ENCODE assay signal across 8 mouse cellular contexts in genomic region chr12:111725338-111726121, GRCm38 (mm10). TPM values are rescaled to one million over a fixed set of nuclear protein-coding genes. Genes with fewer than 3 reads are reported as not detected.
DNase-seq lines count a peak whose midpoint lies in the region; ATAC-seq and TF ChIP-seq lines count a peak whose summit lies in the region.

No protein-coding gene starts in this region.

- H3K27ac ChIP-seq in heart, postnatal 0 days (ENCODE audit: low read depth), result peak overlapping the region; percentile 72

- no peak for TF ChIP-seq EP300 in heart, postnatal 0 days (IDR thresholded peaks at IDR 0.05; ENCODE audit: low read depth)

- no peak overlapping the region for H3K9ac ChIP-seq in heart, postnatal 0 days (replicated peaks; ENCODE audit: low read depth, low read length)

- H3K27me3 ChIP-seq in heart, postnatal 0 days (ENCODE audit: control insufficient read depth, insufficient read depth, low read length), result no peaks in the 10 kb centered on the region

- H3K36me3 ChIP-seq in heart, postnatal 0 days (replicated peaks; ENCODE audit: control insufficient read depth, insufficient read depth, low read length), result peaks cover 22% of the 10 kb centered on the region; the same call in 1 of the 2 replicates

- intact Hi-C loops in left cerebral cortex, postnatal 25 days (cut with DNase I), result no loop called here
- intact Hi-C loops in gastrocnemius, postnatal 36 days (cut with DNase I), result no loop called here

- no peak for TF ChIP-seq CTCF in heart, postnatal 0 days (IDR thresholded peaks at IDR 0.05; ENCODE audit: low read depth)

- no peak overlapping the region for H3K4me3 ChIP-seq in heart, postnatal 0 days (ENCODE audit: low read depth, low read length)

- no peaks in the 10 kb centered on the region for H3K9me3 ChIP-seq in heart, postnatal 0 days (replicated peaks; ENCODE audit: control insufficient read depth, low read length)

- WGBS in heart, postnatal 0 days, result 63% methylated on average over 12 of the region's 12 CpGs

- no peaks in the 10 kb centered on the region for H3K4me1 ChIP-seq in heart, postnatal 0 days (ENCODE audit: control insufficient read depth, insufficient read depth)

- H3K4me2 ChIP-seq in heart, postnatal 0 days (ENCODE audit: low read depth, low read length), result peak overlapping the region; percentile 17; the same call in 1 of the 2 replicates

- ATAC-seq in frontal cortex, adult (ENCODE audit: low TSS enrichment), result peak; percentile 69
- ATAC-seq in heart, postnatal 0 days (ENCODE audit: insufficient read depth, low read depth), result peak; percentile 10; the same call in 1 of the 2 replicates
- ATAC-seq in megakaryocyte-erythroid progenitor cell, adult 5-6 weeks (replicated peaks; ENCODE audit: low FRiP score, low TSS enrichment, poor library complexity, severe bottlenecking), result no peak

- DNase-seq in frontal cortex, postnatal 25 days (ENCODE audit: low spot score in 2 of 2), result no peak
- DNase-seq in brain, adult 2 months (ENCODE audit: low read depth, low spot score), result peak; percentile 91
- no peak for DNase-seq in heart, postnatal 0 days (ENCODE audit: low spot score)
- peak; percentile 64 to 91 for DNase-seq in left cerebral cortex, postnatal 25 days (ENCODE audit: low spot score in 2 of 2)
- no peak for DNase-seq in gastrocnemius, postnatal 36 days
- DNase-seq in MN1 (ENCODE audit: low spot score), result no peak

RNA-seq across cellular contexts. Expression of gene Apopt1, which starts 12.5 kb away (rescaled TPM):
- 18.5 and 50.7 TPM in 2 replicates for total RNA-seq in heart, postnatal 0 days (2014; rRNA removed; ENCODE audit: low replicate concordance)
- polyA plus RNA-seq in heart, postnatal 0 days (2015; fragmentation: Nextera tagmentation; extraction: Ambion mirVana), result 56.4 and 58.9 TPM in 2 replicates
- 10 to 100 TPM; 37.0 to 40.0 TPM for total RNA-seq in left cerebral cortex, postnatal 25 days (2021)
- total RNA-seq in megakaryocyte-erythroid progenitor cell, adult 5-6 weeks (2014; fragmentation: Nextera tagmentation), result 62.7 and 67.7 TPM in 2 replicates
- 55.5 and 56.4 TPM in 2 replicates for total RNA-seq in megakaryocyte-erythroid progenitor cell, adult 5-6 weeks (2017)
- total RNA-seq in gastrocnemius, postnatal 36 days (2021), result 10 to 100 TPM; 34.9 to 38.0 TPM

RNA-seq across cellular contexts. Expression of gene Bag5, which starts 12.5 kb away (rescaled TPM):
- 13.3 and 16.3 TPM in 2 replicates for total RNA-seq in heart, postnatal 0 days (2014; rRNA removed; ENCODE audit: low replicate concordance)
- 32.4 and 34.7 TPM in 2 replicates for polyA plus RNA-seq in heart, postnatal 0 days (2015; fragmentation: Nextera tagmentation; extraction: Ambion mirVana)
- 10 to 100 TPM; 53.9 to 56.9 TPM for total RNA-seq in left cerebral cortex, postnatal 25 days (2021)
- total RNA-seq in megakaryocyte-erythroid progenitor cell, adult 5-6 weeks (2014; fragmentation: Nextera tagmentation), result 27.7 and 28.9 TPM in 2 replicates
- 33.0 and 52.3 TPM in 2 replicates for total RNA-seq in megakaryocyte-erythroid progenitor cell, adult 5-6 weeks (2017)
- 10 to 100 TPM; 12.4 to 13.5 TPM for total RNA-seq in gastrocnemius, postnatal 36 days (2021)

RNA-seq across cellular contexts. Expression of gene Klc1, which starts 33.1 kb away (rescaled TPM):
- total RNA-seq in heart, postnatal 0 days (2014; rRNA removed; ENCODE audit: low replicate concordance), result 82.7 and 129 TPM in 2 replicates
- polyA plus RNA-seq in heart, postnatal 0 days (2015; fragmentation: Nextera tagmentation; extraction: Ambion mirVana), result 86.8 and 90.9 TPM in 2 replicates
- 100 to 1,000 TPM; 764 to 822 TPM for total RNA-seq in left cerebral cortex, postnatal 25 days (2021)
- 35.3 and 58.3 TPM in 2 replicates for total RNA-seq in megakaryocyte-erythroid progenitor cell, adult 5-6 weeks (2014; fragmentation: Nextera tagmentation)
- total RNA-seq in megakaryocyte-erythroid progenitor cell, adult 5-6 weeks (2017), result 28.3 and 36.1 TPM in 2 replicates
- 10 to 100 TPM; 55.2 to 59.3 TPM for total RNA-seq in gastrocnemius, postnatal 36 days (2021)

RNA-seq across cellular contexts. Expression of gene Trmt61a, which starts 47.6 kb away (rescaled TPM):
- 23.5 and 24.9 TPM in 2 replicates for total RNA-seq in heart, postnatal 0 days (2014; rRNA removed; ENCODE audit: low replicate concordance)
- polyA plus RNA-seq in heart, postnatal 0 days (2015; fragmentation: Nextera tagmentation; extraction: Ambion mirVana), result 4.1 and 6.1 TPM in 2 replicates
- 10 to 100 TPM; 17.1 to 17.4 TPM for total RNA-seq in left cerebral cortex, postnatal 25 days (2021)
- 20.5 and 26.7 TPM in 2 replicates for total RNA-seq in megakaryocyte-erythroid progenitor cell, adult 5-6 weeks (2014; fragmentation: Nextera tagmentation)
- total RNA-seq in megakaryocyte-erythroid progenitor cell, adult 5-6 weeks (2017), result 11.1 and 15.4 TPM in 2 replicates
- total RNA-seq in gastrocnemius, postnatal 36 days (2021), result 1 to 10 TPM; 1.8 to 4.1 TPM

RNA-seq across cellular contexts. Expression of gene Ckb, which starts 53.4 kb away (rescaled TPM):
- total RNA-seq in heart, postnatal 0 days (2014; rRNA removed; ENCODE audit: low replicate concordance), result 735 and 758 TPM in 2 replicates
- polyA plus RNA-seq in heart, postnatal 0 days (2015; fragmentation: Nextera tagmentation; extraction: Ambion mirVana), result 334 and 359 TPM in 2 replicates
- total RNA-seq in left cerebral cortex, postnatal 25 days (2021), result 1,000 to 10,000 TPM; 1,727 to 1,729 TPM
- 2.7 TPM in 1 of 2 replicates, not detected in the other for total RNA-seq in megakaryocyte-erythroid progenitor cell, adult 5-6 weeks (2014; fragmentation: Nextera tagmentation)
- total RNA-seq in megakaryocyte-erythroid progenitor cell, adult 5-6 weeks (2017), result 1.5 and 4.4 TPM in 2 replicates
- 1 to 10 TPM; 7.9 to 8.3 TPM for total RNA-seq in gastrocnemius, postnatal 36 days (2021)

Comparison
In these comparisons a context has a peak if more than half of its experiments do, and no peak if none do; other contexts are left out.
1. DNase-seq: peak in brain, adult 2 months (single experiment) and left cerebral cortex, postnatal 25 days (2 of 2); none in frontal cortex, postnatal 25 days (0 of 2), heart, postnatal 0 days (single experiment), gastrocnemius, postnatal 36 days (0 of 2) and MN1 (single experiment).